Mouse (Mus musculus) ES-E14 (cell line): ENCODE results near the gene Tmem14c. TPM values are rescaled to one million over a fixed set of nuclear protein-coding genes. Genes with fewer than 3 reads are reported as not detected.

Experiments
- DNase-seq: peaks from one replicate; pipeline ENCODE4 v3.0.0-alpha.2; 2013; ENCODE audit warnings: low read depth, low spot score
- H3K27ac ChIP-seq: 2 replicates; pipeline ENCODE4 v1.5.1; 2012; ENCODE audit warnings: low read depth, mild to moderate bottlenecking, low read length, moderate library complexity, mixed read lengths; ENCODE audit not compliant: poor library complexity, insufficient read depth, severe bottlenecking
- H3K36me3 ChIP-seq: 2 replicates; pipeline ENCODE4 v1.6.1; 2012; ENCODE audit warnings: mild to moderate bottlenecking, low read length, moderate library complexity, mixed read lengths; ENCODE audit not compliant: control insufficient read depth, poor library complexity, insufficient read depth, severe bottlenecking
- H3K4me1 ChIP-seq, 2 experiments: fragments of 150-350 bp in 1 of 2; sonication (generic) in 1 of 2; 2 replicates each; pipeline ENCODE4 v1.6.1; 2012; ENCODE audit warnings: low read length in 2 of 2, mild to moderate bottlenecking in 1 of 2, mixed read lengths in 1 of 2; ENCODE audit not compliant: control insufficient read depth in 2 of 2, insufficient read depth in 2 of 2, poor library complexity in 1 of 2
- H3K4me3 ChIP-seq, 2 experiments: fragments of 150-350 bp in 1 of 2; sonication (generic) in 1 of 2; 2 replicates each; pipeline ENCODE4 v1.5.1; 2012; ENCODE audit warnings: low read length in 2 of 2, low read depth in 1 of 2, mild to moderate bottlenecking in 1 of 2, mixed read lengths in 1 of 2; ENCODE audit not compliant: insufficient read depth in 1 of 2, poor library complexity in 1 of 2, severe bottlenecking in 1 of 2
- H3K9ac ChIP-seq: 2 replicates; pipeline ENCODE4 v1.6.1; 2012; ENCODE audit warnings: low read depth, mild to moderate bottlenecking, low read length, mixed read lengths; ENCODE audit not compliant: poor library complexity, insufficient read depth, severe bottlenecking
- H3K9me3 ChIP-seq: fragments of 150-350 bp; sonication (generic); 2 replicates; pipeline ENCODE4 v1.6.1; 2012; ENCODE audit warnings: low read depth, mild to moderate bottlenecking, low read length; ENCODE audit not compliant: control insufficient read depth, insufficient read depth
- CHD2 ChIP-seq: IDR thresholded peaks from 2 replicates; pipeline ENCODE4 v1.6.1; 2014; ENCODE audit warnings: mild to moderate bottlenecking, low read depth, low read length, inconsistent platforms
- HCFC1 ChIP-seq: IDR thresholded peaks from 2 replicates; pipeline ENCODE4 v1.6.1; 2012; ENCODE audit warnings: low read length, inconsistent platforms, borderline replicate concordance; ENCODE audit not compliant: insufficient read depth
- MAFK ChIP-seq: IDR thresholded peaks from 2 replicates; pipeline ENCODE4 v1.6.1; 2014; ENCODE audit warnings: mild to moderate bottlenecking, low read depth, low read length, inconsistent platforms; ENCODE audit not compliant: insufficient read depth
- ZC3H11A ChIP-seq: IDR thresholded peaks from 2 replicates; pipeline ENCODE4 v1.6.1; 2012; ENCODE audit warnings: low read depth, mild to moderate bottlenecking, inconsistent platforms, low read length, borderline replicate concordance
- ZNF384 ChIP-seq: IDR thresholded peaks from 2 replicates; pipeline ENCODE4 v1.6.1; 2012; ENCODE audit warnings: low read depth, low read length, inconsistent platforms
- in situ Hi-C, 2 experiments: fragments of 600-800 bp; cut with MboI; formaldehyde crosslinking; loops; one replicate each; pipeline ENCODE4 v1.15.1; 2025; ENCODE audit warnings: low sequenced_read_pairs in 2 of 2, inconsistent platforms in 1 of 2; ENCODE audit not compliant: unreplicated experiment in 2 of 2
- total RNA-seq: library from RNA; depleted of rRNA; stranded (reverse); fragments of 300-350 nt; gene quantifications from 2 replicates; pipeline ENCODE4 v1.2.3, GENCODE M21; 2012

Tmem14c gene
- total RNA-seq, 1 experiment: 134 TPM

DNA sequence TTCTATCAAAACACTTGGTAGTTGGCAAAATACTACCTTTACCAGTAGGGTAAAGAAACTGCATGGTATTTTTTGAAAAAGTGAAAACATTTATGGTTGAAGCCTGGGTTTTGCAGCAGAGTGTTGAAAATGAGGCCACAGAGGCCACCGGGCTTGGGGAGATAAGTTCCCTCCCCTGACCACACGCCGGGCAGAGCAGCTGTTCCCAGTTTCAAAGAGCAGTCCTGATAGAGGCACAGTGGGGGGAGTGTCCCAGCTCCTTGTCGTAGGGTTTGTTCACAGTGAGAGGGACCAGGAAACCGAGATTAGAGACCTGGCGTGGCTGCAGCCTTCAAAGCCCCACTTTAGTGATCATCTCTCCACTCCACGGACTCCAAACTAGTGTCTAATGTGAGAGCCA lies 4.4 kb downstream of the Tmem14c start:
- DNase-seq: no peak

GRCm38 (mm10) chr13:41021607-41022006 lies 5.5 kb downstream of the Tmem14c start:
- Histone ChIP-seq H3K9ac (no peak overlapping the region), H3K36me3 (peaks cover 17% of the 10 kb centered on the region; the same call in 1 of the 2 replicates), H3K4me1 (peaks cover 1 to 13% of the 10 kb centered on the region in 2 experiments; a peak in 3 of 4 replicates), H3K27ac (no peak overlapping the region), H3K4me3 (no peak overlapping the region), H3K9me3 (no peaks in the 10 kb centered on the region)
- TF ChIP-seq ZC3H11A (no peak), CHD2 (no peak), HCFC1 (no peak), MAFK (no peak), ZNF384 (no peak)
- in situ Hi-C loops: no loop called here
- DNase-seq: no peak

More for the DNA sequence above, 4.4 kb downstream of the Tmem14c start:
- H3K36me3 ChIP-seq: peaks cover 17% of the 10 kb centered on the region; the same call in 1 of the 2 replicates
- no peak overlapping the region for H3K9ac ChIP-seq
- H3K4me1 ChIP-seq: peaks cover 5 to 12% of the 10 kb centered on the region in 2 experiments
- H3K9me3 ChIP-seq: no peaks in the 10 kb centered on the region
- TF ChIP-seq CHD2: no peak
- TF ChIP-seq ZC3H11A: no peak
- no peak for TF ChIP-seq ZNF384
- TF ChIP-seq MAFK: no peak
- no peak for TF ChIP-seq HCFC1
- H3K4me3 ChIP-seq: no peak overlapping the region
- in situ Hi-C loops: no loop called here
- H3K27ac ChIP-seq: no peak overlapping the region

DNA sequence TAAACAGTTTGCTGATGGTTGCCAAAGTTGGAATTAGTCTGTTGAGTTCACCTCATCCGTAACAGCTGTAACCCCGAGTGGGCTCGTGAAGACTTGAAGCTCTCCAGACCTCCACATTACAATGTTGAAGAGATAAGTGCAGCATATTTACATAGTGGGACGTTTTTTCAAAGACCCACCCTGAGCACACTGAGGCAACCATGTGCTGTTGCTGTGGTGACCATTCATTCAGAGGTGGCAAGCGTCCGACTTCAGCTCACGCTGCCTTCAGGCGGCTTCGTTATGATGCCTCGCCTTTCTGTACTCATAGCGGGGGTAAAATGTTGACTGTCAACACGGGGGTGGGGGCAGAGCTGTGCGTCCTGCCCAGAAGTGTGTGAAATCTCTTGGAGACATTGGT lies 6.0 kb downstream of the Tmem14c start:
- Histone ChIP-seq H3K9ac (no peak overlapping the region), H3K27ac (no peak overlapping the region), H3K4me1 (peaks cover 1 to 9% of the 10 kb centered on the region in 2 experiments; a peak in 3 of 4 replicates), H3K4me3 (no peak overlapping the region), H3K9me3 (no peaks in the 10 kb centered on the region), H3K36me3 (peaks cover 17% of the 10 kb centered on the region; the same call in 1 of the 2 replicates)
- in situ Hi-C loops: no loop called here
- DNase-seq: no peak
- TF ChIP-seq HCFC1: no peak
- TF ChIP-seq CHD2: no peak
- no peak for TF ChIP-seq MAFK
- no peak for TF ChIP-seq ZNF384
- no peak for TF ChIP-seq ZC3H11A

DNA sequence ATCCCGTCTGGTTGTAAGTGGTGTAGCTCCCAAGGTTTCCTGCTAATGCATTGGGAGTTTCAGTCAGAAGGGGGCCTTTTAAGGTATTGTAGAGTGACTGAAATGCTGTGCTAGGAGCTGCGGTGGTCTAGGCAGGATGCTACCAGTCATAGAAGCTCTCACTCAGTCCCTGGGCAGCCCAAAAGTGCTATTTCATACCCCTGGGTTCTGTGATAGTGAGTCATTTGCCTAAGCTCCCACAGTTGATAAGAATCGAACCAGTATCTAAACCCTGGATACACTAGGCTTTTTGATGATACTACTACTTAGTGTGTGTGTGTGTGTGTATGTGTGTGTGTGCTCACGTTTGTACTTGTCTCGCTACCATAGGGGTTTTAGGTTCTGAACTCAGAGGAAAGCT lies 14.0 kb downstream of the Tmem14c start:
- no peaks in the 10 kb centered on the region for H3K9me3 ChIP-seq
- H3K4me3 ChIP-seq: no peak overlapping the region
- H3K9ac ChIP-seq: no peak overlapping the region
- TF ChIP-seq ZC3H11A: no peak
- TF ChIP-seq HCFC1: no peak
- TF ChIP-seq CHD2: no peak
- no peak for TF ChIP-seq MAFK
- TF ChIP-seq ZNF384: no peak
- no peak for DNase-seq
- no peaks in the 10 kb centered on the region for H3K36me3 ChIP-seq
- 0 out of 4 replicates have a peak, but pooled peaks cover 0 to 3% of the 10 kb centered on the region in 2 experiments for H3K4me1 ChIP-seq
- H3K27ac ChIP-seq: no peak overlapping the region
- in situ Hi-C loops: no loop called here

DNA sequence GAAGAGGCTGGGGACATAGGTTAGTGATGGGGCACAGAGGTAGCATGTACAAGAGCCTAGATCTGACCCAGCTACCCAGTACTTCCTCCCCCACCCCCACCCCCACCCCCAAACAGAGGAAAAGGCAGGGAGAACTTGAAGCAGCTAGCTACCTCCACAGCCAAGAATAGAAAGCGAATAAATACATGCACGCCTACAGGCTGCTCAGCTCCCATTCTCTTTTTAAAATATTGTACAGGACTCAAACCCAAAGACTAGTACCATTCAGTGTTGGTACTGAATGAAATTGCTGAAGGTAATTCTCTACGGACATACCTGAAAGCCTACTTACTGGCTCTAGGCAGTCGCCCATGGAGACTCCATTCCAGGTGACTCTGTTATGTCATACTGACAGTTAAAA lies 26.4 kb downstream of the Tmem14c start:
- TF ChIP-seq ZNF384 (no peak), CHD2 (no peak), ZC3H11A (no peak), HCFC1 (no peak), MAFK (no peak)
- Histone ChIP-seq H3K27ac (no peak overlapping the region), H3K9ac (no peak overlapping the region), H3K4me1 (no peaks in the 10 kb centered on the region), H3K36me3 (no peaks in the 10 kb centered on the region), H3K4me3 (no peak overlapping the region), H3K9me3 (no peaks in the 10 kb centered on the region)
- DNase-seq: no peak
- in situ Hi-C loops: no loop called here
